Mouse (Mus musculus) C2C12 (cell line): ENCODE data around the gene Josd2.

ENCODE experiments used
- CTCF ChIP-seq: IDR thresholded peaks from one replicate; pipeline ENCODE4 v1.5.1; 2011; ENCODE audit not compliant: control insufficient read depth, insufficient read depth, insufficient read length
- MYOG ChIP-seq: IDR thresholded peaks from one replicate; pipeline ENCODE4 v1.6.1; 2011; ENCODE audit not compliant: control insufficient read depth, insufficient read length; ENCODE audit errors: extremely low read depth

- TF ChIP-seq CTCF: no peak
- TF ChIP-seq MYOG: no peak
Measured at GRCm38 (mm10) chr7:44484109-44484508, 16.3 kb downstream of the Josd2 start.
